Mouse (Mus musculus): ENCODE results near the gene Arhgap9.
A peak's percentile ranks its signal among the peaks of the same experiment; 100 is the strongest.

The Arhgap9 gene

GRCm38 (mm10) chr10:127322669-127323068 is 905 bp downstream of the Arhgap9 start:
- DNase-seq (ENCODE audit: low read depth, low spot score): no peak

DNA sequence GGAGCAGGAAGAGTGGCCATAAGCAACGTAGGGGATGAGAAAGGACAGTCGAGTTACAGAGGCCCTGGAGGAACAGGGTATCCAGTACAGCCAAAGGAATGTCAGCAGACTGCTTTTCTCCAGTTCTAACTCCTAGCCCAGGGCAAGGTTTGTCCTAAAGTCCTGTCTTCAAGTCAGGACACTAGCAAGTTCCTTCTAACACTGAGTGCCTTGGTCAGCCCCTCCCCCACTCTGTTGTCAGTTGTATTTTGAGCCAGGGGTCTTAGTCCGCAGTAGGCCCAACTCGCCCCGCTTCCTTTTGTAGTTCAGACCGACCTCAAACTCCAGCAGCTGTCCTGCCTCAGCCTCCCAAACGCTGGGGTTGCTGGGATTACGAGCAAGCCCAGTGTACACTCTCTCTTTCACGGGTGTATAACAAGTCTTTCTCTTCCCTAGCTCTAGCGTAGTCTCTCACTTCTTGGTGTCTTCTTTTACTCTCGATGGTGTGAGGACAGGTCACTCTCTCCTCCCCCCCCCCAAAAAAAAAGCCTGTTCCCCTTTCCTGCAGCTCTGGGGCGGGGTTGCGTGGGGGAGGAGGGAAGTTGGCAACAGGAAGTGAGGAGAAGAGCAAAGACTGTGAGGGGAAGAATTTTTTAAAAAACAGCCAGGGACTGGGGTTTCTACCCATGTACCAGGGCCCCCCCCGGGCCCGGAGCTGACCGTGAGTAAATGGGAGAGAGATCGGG is 1.5 kb downstream of the Arhgap9 start:
- no peak for DNase-seq (ENCODE audit: low read depth, low spot score)

GRCm38 (mm10) chr10:127324495-127324894 is 2.7 kb downstream of the Arhgap9 start:
- DNase-seq (ENCODE audit: low read depth, low spot score): no peak

- DNase-seq (ENCODE audit: low read depth, low spot score): no peak
These were observed 3.8 kb downstream of the Arhgap9 start for GRCm38 (mm10) chr10:127325454-127326016.

DNA sequence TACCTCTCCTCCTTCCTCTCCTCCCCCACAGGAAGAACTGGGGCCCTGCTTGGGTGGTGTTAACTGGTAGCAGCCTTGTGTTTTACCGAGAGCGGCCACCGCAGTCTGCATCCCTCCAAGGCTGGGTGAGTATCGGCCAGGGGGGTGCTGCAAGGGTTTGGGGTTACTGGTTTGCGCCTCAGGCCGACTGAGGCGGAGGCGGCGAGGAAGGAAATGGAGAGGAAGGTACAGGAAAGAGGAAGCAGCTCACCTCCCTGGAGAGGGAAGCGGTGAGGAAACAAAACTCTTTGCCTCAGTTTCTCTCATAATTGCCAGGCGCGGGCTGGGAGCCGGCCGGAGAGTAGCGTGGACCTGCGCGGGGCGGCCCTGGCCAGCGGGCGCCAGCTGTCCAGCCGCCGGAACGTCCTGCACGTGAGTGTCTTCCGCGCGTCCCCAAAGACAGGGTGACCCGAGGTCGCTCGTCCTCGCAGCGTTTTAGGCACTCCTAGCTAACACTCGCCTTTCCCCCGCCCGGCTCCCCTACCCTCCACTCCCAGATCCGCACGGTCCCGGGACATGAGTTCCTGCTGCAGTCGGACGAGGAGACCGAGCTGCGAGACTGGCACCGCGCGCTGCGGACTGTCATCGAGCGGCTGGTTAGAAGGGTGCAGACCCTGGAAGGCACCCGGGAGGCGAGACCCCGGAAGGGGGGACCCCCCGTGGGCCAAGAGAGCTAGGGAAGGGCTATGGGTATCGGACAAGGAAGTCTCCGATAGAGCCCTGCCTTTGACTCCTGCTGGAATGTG is 4.4 kb downstream of the Arhgap9 start:
- DNase-seq (ENCODE audit: low read depth, low spot score): no peak

GRCm38 (mm10) chr10:127326828-127327227 is 5.1 kb downstream of the Arhgap9 start:
- DNase-seq (ENCODE audit: low read depth, low spot score): no peak

GRCm38 (mm10) chr10:127327461-127328145 is 5.8 kb downstream of the Arhgap9 start:
- DNase-seq (ENCODE audit: low read depth, low spot score): no peak

DNA sequence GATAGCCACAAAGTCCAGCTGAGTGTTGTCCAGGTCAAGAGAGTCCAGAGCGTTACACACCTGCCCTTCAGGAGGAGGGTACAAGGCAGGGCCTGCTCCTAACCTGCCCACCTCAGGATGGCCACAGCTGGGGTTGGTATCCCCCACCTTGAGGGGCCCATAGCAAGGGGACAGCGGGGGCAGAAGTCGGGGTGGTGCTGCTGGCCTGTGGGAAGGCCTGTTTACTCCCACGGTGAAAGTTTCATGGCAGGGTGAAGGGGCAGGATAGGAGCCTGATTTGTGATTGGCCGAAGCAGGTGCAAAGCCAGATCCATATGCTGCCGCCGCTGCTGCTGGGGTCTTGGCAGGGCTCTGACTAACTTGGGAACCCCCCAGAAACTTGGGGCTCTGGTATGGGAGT is 8.4 kb downstream of the Arhgap9 start:
- DNase-seq (ENCODE audit: low read depth, low spot score): no peak

DNA sequence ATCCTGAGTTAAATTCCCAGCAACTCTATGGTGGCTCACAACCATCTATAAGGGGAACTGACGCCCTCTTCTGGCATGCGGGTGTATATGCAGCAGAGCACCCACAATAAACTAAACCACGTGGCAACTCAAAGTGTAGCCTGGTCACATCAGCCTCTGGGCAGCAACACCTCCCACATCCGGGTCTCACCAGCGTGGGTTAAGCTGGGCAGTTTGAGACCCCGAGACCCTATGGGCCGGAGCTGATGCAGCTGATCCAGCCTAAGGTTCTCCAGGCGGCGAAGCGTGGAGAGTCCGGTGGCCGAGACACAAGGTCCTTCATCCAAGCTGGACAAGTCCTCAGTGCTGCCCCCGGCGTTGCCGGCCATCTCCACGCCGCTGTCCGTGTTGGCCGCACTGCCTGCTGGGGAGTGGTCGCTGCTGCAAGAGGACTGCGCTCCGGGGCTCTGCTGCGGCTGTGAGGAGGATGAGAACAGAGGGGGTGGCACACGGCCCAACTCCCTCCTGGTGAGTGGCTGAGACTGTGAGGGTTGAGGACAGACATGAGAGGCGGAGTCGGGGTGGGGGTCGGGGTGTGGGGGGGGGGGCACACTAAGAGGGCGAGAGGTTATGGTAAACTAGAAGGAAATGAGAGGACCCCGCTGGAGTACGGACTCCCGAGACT is 10.6 kb downstream of the Arhgap9 start:
- DNase-seq (ENCODE audit: low read depth, low spot score): no peak

GRCm38 (mm10) chr10:127333152-127333551 is 11.4 kb downstream of the Arhgap9 start:
- DNase-seq (ENCODE audit: low read depth, low spot score): no peak

DNA sequence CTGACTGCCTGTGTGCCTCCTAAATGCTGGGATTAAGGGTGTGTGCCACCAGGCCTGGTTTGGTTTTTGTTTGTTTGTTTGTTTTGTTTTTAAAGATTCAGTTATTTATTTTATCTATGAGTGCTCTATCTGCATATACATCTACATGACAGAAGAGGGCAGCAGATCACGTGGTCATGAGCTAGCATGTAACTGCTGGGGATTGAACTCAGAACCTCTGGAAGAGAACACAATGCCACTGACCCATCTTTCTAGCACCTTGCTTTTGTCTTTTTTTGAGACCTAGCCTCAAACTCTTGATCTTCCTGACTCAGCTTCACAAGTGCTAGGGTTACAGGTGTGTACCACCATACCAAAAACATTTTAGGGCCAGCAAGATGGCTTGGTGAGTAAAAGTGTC is 13.5 kb downstream of the Arhgap9 start:
- DNase-seq (ENCODE audit: low read depth, low spot score): no peak

DNA sequence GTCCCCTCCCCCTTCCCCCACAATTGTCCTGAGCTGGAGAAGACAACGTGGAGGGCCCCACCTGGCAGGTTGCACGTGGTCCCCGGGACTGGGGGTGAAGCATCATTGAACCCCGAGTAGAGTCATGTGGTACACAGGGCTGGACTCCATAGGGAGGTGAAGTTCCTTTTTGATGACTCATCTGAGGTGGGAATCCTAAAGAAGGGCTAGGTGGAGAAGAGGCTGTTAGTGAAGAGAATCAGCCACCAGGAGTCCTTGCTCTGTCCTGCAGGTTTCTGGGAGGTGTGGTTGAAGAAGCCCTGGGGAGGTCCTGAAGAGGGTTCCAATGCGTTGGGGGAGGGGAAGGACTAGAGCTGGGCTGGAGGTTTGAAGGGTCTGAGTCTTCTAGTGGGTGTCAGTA is 15.2 kb downstream of the Arhgap9 start:
- no peak for DNase-seq (ENCODE audit: low read depth, low spot score)

- no peak for DNase-seq (ENCODE audit: low read depth, low spot score)
These were observed 15.9 kb downstream of the Arhgap9 start for GRCm38 (mm10) chr10:127337536-127338099.

DNA sequence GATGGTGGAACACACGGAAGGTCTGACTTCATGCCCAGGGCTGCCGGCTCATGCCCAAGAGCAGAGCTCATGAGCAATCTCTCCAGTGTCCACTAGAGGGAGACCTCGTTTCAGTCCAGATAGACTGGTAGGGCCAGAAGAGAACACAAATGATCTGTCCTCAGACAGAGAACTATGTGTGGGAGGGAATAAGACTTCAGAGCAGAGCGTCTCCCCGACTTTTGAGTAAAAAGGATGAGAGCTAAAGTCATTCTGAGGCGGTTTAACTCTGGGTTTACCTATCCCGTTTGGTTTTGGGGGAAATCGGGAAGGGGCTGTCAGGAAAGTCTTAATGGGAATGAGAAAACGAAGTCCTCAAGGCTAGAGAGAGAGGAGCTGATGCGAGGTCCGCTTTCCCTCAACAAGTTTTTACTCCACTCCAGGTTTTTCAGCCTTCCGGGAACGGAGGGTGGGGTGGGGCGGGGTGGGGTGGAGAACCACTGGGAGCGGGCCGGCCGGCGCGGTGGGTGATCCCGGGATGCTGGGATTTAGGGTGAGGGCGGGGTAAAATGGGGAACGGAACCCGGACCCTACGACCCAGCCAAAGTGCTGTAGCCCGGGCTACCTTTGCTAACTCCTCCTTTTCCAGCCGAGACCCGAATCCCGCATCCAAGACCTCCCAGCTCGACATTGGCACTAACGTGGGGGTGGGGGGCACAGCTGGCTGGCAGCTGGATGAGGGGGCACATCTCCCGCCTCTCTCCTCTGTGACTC is 17.3 kb downstream of the Arhgap9 start:
- DNase-seq (ENCODE audit: low read depth, low spot score): peak; percentile 81

- DNase-seq (ENCODE audit: low read depth, low spot score): no peak
These were observed 18.2 kb downstream of the Arhgap9 start for GRCm38 (mm10) chr10:127339683-127340576.

DNA sequence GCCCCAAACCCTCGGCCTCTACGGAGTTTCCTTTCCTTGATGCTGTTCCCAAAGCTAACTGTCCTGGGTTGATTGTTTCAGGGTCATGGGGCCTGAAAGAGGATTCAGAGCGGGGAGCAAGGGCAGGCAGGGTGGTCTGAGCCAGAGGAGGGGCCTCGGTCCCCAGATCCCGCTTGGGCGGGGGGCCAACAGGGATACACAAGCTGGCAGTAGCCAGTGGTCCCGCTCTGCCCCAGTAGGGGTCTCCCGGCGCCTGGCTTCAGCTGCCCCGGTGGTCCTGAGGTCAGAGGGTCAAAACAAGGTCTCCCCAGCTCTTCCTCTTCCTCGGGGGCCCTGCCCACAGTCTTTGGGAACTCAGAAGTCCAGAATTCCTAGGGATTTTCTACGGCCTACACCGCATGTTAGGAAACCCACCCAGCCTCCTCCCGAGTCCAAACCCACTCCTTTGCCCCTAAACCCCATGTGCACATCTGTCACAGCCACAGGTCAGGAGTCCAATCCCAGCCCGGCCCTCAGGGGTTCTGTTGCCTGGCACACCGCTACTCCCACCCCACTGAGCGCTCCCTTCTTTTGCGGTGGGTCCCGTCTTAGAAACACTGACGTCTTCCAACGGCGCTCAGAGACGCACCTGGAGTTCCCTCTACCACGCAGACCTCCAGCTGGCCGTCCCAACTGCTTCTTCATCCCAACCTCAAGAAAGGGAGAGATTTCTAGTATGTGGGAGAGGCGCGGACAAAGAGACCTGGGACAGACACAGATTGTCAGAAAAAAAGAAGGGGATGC is 19.0 kb downstream of the Arhgap9 start:
- no peak for DNase-seq (ENCODE audit: low read depth, low spot score)

- DNase-seq (ENCODE audit: low read depth, low spot score): no peak
These were observed 19.6 kb downstream of the Arhgap9 start for GRCm38 (mm10) chr10:127341360-127341690.

DNA sequence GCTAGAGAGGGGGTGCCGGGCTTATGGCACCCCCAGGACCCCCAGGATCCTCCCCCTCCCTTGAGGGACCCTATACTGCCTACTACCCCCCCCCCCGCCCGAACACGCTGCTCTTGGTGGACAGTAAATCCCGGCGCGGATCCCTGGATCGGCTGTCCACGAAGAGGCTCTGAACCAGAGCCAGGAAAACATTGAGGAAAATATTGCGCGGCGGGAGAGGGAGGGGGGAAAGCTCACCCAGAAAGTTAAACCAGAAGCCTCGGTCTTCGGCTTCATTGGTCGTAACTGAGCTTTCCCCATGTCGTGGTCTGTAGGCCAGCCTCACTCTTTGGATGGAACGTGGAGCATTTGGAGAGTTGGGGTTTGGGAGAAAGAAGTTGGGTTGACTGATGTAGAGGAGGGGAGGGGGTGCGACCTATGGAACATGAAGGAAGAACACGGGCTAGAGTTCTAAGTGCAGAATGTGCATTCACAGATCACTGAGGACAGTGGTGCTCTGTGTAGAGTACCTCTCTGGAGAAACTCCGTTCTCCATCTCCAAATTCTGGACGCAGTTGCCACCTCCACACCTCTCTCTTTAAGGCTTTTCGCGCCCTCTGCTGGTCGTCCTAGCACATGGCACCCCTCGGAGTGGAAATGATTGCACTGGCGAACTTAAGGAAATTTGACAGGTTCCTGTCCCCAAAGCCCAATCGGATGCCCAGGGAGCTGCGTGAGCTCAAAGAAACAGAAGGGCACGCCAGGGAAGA is 20.3 kb downstream of the Arhgap9 start, which contains the start of gene Gli1:
Gene Gli1 (minus strand): TSS at position 84 of the 749 bp plus-strand sequence.
- peak; percentile 56 for DNase-seq (ENCODE audit: low read depth, low spot score)

Measured in telencephalon, adult 2 months (tissue).